Mouse (Mus musculus) CH12.LX (cell line): ENCODE results near the gene Klf5. TPM values are rescaled to one million over a fixed set of nuclear protein-coding genes. Genes with fewer than 3 reads are reported as not detected.

Source experiments
- DNase-seq: peaks from one replicate; pipeline ENCODE4 v3.0.0-alpha.2; 2013; ENCODE audit errors: extremely low read depth
- H3K27ac ChIP-seq: 2 replicates; pipeline ENCODE4 v1.5.1; 2012; ENCODE audit warnings: low read depth, mild to moderate bottlenecking, control low read depth, moderate library complexity; ENCODE audit not compliant: insufficient read depth
- H3K27me3 ChIP-seq: replicated peaks from 2 replicates; pipeline ENCODE3; 2012; ENCODE audit warnings: inconsistent platforms
- H3K36me3 ChIP-seq, 2 experiments: replicated peaks in 1 of 2; 2 replicates each; pipeline versions ENCODE3 to v1.6.1; 2012; ENCODE audit warnings: inconsistent platforms in 1 of 2, low read length in 1 of 2, mild to moderate bottlenecking in 1 of 2, mixed read lengths in 1 of 2, moderate library complexity in 1 of 2; ENCODE audit not compliant: control insufficient read depth in 1 of 2, insufficient read depth in 1 of 2
- H3K4me1 ChIP-seq, 2 experiments: 2 replicates each; pipeline ENCODE4 v1.6.1; 2012; ENCODE audit warnings: inconsistent platforms in 1 of 2, moderate library complexity in 1 of 2; ENCODE audit not compliant: insufficient read depth in 2 of 2, control insufficient read depth in 1 of 2
- H3K4me2 ChIP-seq: 2 replicates; pipeline ENCODE4 v1.6.1; 2012; ENCODE audit warnings: low read depth, mild to moderate bottlenecking, control low read depth; ENCODE audit not compliant: poor library complexity, insufficient read depth, severe bottlenecking
- H3K4me3 ChIP-seq, 3 experiments: fragments of 150-350 bp in 1 of 3; sonication (generic) in 1 of 3; replicated peaks in 1 of 3; 2 replicates each; pipeline versions ENCODE3 to v1.5.1; 2011 to 2012; ENCODE audit warnings: low read depth in 2 of 3, low read length in 2 of 3, mild to moderate bottlenecking in 2 of 3, moderate library complexity in 2 of 3, control low read depth in 1 of 3, improper control_type of control experiment in 1 of 3, inconsistent platforms in 1 of 3, mixed read lengths in 1 of 3; ENCODE audit not compliant: poor library complexity in 1 of 3
- H3K79me2 ChIP-seq: replicated peaks from 2 replicates; pipeline ENCODE4 v1.6.1; 2012; ENCODE audit warnings: mild to moderate bottlenecking, moderate library complexity; ENCODE audit not compliant: control insufficient read depth, poor library complexity, insufficient read depth, severe bottlenecking; ENCODE audit errors: extremely low read depth
- H3K9ac ChIP-seq: 2 replicates; pipeline ENCODE4 v1.6.1; 2012; ENCODE audit warnings: low read depth, mild to moderate bottlenecking, control low read depth, moderate library complexity; ENCODE audit not compliant: insufficient read depth
- H3K9me3 ChIP-seq: replicated peaks from 2 replicates; pipeline ENCODE3; 2012; ENCODE audit warnings: low read length, inconsistent platforms, mixed read lengths
- BHLHE40 ChIP-seq: IDR thresholded peaks from 2 replicates; pipeline ENCODE4 v1.6.1; 2011; ENCODE audit warnings: mild to moderate bottlenecking, low read depth, low read length, improper control_type of control experiment
- CHD1 ChIP-seq: IDR thresholded peaks from 2 replicates; pipeline ENCODE4 v1.6.1; 2012; ENCODE audit warnings: low read depth, low read length, improper control_type of control experiment, inconsistent platforms
- CTCF ChIP-seq, 2 experiments: IDR thresholded peaks in 1 of 2; conservative IDR thresholded peaks in 1 of 2; 2 replicates each; pipeline ENCODE4 v1.5.1; 2011 to 2012; ENCODE audit warnings: low read depth in 2 of 2, low read length in 2 of 2, improper control_type of control experiment in 1 of 2, inconsistent platforms in 1 of 2, mild to moderate bottlenecking in 1 of 2, moderate library complexity in 1 of 2
- ELF1 ChIP-seq: IDR thresholded peaks from 2 replicates; pipeline ENCODE4 v1.6.1; 2014; ENCODE audit warnings: low read depth, mild to moderate bottlenecking, inconsistent platforms, low read length, improper control_type of control experiment
- HCFC1 ChIP-seq: IDR thresholded peaks from 2 replicates; pipeline ENCODE4 v1.6.1; 2012; ENCODE audit warnings: low read depth, mild to moderate bottlenecking, inconsistent platforms, low read length, improper control_type of control experiment
- IRF4 ChIP-seq: IDR thresholded peaks from 2 replicates; pipeline ENCODE4 v1.6.1; 2014; ENCODE audit warnings: low read depth, mild to moderate bottlenecking, inconsistent platforms, low read length, improper control_type of control experiment
- JUND ChIP-seq: conservative IDR thresholded peaks from 2 replicates; pipeline ENCODE4 v1.6.1; 2011; ENCODE audit warnings: low read depth, low read length, improper control_type of control experiment
- MAFK ChIP-seq: IDR thresholded peaks from 2 replicates; pipeline ENCODE4 v1.6.1; 2011; ENCODE audit warnings: low read length, improper control_type of control experiment; ENCODE audit not compliant: insufficient replicate concordance
- MAZ ChIP-seq: IDR thresholded peaks from 2 replicates; pipeline ENCODE4 v1.6.1; 2012; ENCODE audit warnings: low read depth, mild to moderate bottlenecking, inconsistent platforms, low read length, improper control_type of control experiment, moderate library complexity
- MYC ChIP-seq: IDR thresholded peaks from 2 replicates; pipeline ENCODE4 v1.6.1; 2011; ENCODE audit warnings: low read depth, mild to moderate bottlenecking, improper control_type of control experiment, low read length
- NELFE ChIP-seq: IDR thresholded peaks from 2 replicates; pipeline ENCODE4 v1.6.1; 2011; ENCODE audit warnings: low read depth, low read length, improper control_type of control experiment
- PAX5 ChIP-seq: IDR thresholded peaks from 2 replicates; pipeline ENCODE4 v1.6.1; 2012; ENCODE audit warnings: low read length, inconsistent platforms, mixed read lengths
- POLR2A ChIP-seq: IDR thresholded peaks from 2 replicates; pipeline ENCODE4 v1.6.1; 2011; ENCODE audit warnings: low read depth, mild to moderate bottlenecking, improper control_type of control experiment, low read length
- TCF12 ChIP-seq: IDR thresholded peaks from 2 replicates; pipeline ENCODE4 v1.6.1; 2014; ENCODE audit warnings: low read depth, mild to moderate bottlenecking, inconsistent platforms, low read length, improper control_type of control experiment
- UBTF ChIP-seq: IDR thresholded peaks from 2 replicates; pipeline ENCODE4 v1.6.1; 2012; ENCODE audit warnings: low read depth, mild to moderate bottlenecking, inconsistent platforms, low read length, improper control_type of control experiment, moderate library complexity
- USF2 ChIP-seq: conservative IDR thresholded peaks from 2 replicates; pipeline ENCODE4 v1.6.1; 2011; ENCODE audit warnings: low read depth, low read length, improper control_type of control experiment
- dilution Hi-C: fragments of 300-500 bp; cut with MboI; formaldehyde crosslinking; loops from 2 replicates; pipeline ENCODE4 v1.14.3; 2020; ENCODE audit warnings: low sequenced_read_pairs; ENCODE audit not compliant: extremely low pct_unique_long_range_greater_than_20kb, extremely low pct_ligation_motif_present
- in situ Hi-C: fragments of 300-500 bp; cut with MboI; formaldehyde crosslinking; loops from 3 replicates; pipeline ENCODE4 v1.14.3; 2019; ENCODE audit warnings: low sequenced_read_pairs, low pct_ligation_motif_present, low pct_unique_long_range_greater_than_20kb, mixed read lengths
- polyA plus RNA-seq: library from polyadenylated mRNA; unstranded; fragments of >175 nt; gene quantifications from 2 replicates; pipeline ENCODE4 v1.2.1, GENCODE M21; 2012; ENCODE audit warnings: low read depth; ENCODE audit not compliant: insufficient read length
- total RNA-seq, 2 experiments: library from RNA; depleted of rRNA; stranded (reverse); fragments of 300-350 nt in 1 of 2; fragments of >200 nt in 1 of 2; gene quantifications; 2 replicates each; pipeline ENCODE4 v1.2.3; 2012 to 2014

Klf5 gene
- total and polyA plus RNA-seq, 3 experiments = 0.08 TPM; not detected in 2

DNA sequence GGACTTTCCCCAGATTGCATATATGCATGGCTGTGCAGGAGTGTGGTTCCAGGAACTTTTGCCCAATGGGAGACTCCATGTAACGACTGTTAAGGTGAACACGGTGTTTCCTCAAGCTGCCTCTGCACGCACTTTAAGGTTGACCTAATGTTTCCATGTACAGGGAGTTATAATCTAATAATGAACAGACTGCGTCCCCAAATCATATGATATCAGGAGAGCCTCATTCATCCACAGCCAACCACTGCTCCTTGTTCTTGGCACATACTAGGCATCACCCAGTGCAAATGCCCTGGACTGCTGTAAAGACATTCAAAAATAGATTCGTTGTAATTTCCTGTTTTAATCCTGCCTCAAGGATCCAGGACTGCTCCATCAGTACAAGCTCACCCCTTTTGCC is 64.5 kb downstream of the Klf5 start:
- no peaks in the 10 kb centered on the region for H3K27me3 ChIP-seq
- dilution Hi-C loops = no loop called here

DNA sequence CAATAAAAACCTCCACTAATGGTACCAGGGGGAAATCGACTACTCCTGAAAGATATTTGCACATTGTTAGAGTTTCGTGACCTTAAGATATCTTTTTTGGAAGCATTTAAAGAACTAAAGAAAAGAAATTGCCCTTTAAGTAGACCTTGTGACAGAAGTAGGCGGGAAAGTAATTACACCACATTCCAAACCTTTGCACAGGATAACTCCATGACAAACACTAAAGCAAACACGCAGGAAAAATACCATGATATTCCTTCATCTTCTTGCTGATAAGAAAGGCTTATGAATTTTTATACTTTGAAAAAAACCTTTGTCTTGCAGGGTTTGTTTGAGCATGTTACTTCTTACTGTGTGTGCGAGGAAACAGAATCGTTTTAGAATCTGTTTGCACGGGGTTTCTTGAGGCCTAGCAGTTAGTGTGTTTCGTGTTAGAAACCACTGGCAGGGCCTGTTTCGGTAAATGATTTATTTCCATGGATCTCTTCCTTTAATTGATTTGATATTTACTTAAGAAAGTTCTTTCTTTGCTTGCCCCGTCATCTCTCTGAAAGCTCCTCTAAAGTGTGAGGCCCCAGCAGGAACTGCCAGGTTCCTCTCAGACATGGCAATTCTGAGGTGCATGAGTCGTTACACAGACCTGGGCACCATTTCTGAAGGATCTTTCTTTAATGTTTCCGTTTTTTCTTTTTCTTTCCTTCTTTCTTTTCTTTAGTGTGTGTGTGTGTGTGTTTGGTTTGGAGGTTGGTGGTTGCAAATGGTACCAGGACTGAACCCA is 65.7 kb downstream of the Klf5 start:
- Histone ChIP-seq H3K4me2 (no peak overlapping the region), H3K79me2 (no peaks in the 10 kb centered on the region), H3K9me3 (no peaks in the 10 kb centered on the region), H3K27ac (no peak overlapping the region), H3K4me3 (no peak overlapping the region), H3K9ac (no peak overlapping the region), H3K4me1 (no peaks in the 10 kb centered on the region), H3K36me3 (no peaks in the 10 kb centered on the region), H3K27me3 (no peaks in the 10 kb centered on the region)
- dilution Hi-C loops = no loop called here
- no peak for DNase-seq
- TF ChIP-seq HCFC1 = no peak
- TF ChIP-seq CTCF (conservative IDR thresholded peaks at IDR 0.05 in 1 of 2, IDR thresholded peaks at IDR 0.05 in 1 of 2; ENCODE audit: low read depth in 2 of 2, low read length in 2 of 2) = no peak
- no peak for TF ChIP-seq MYC
- in situ Hi-C loops = no loop called here

More for the DNA sequence above, 64.5 kb downstream of the Klf5 start:
- no peaks in the 10 kb centered on the region for H3K79me2 ChIP-seq
- no peak overlapping the region for H3K9ac ChIP-seq
- TF ChIP-seq HCFC1 = no peak
- no peak for TF ChIP-seq IRF4
- TF ChIP-seq NELFE = no peak
- TF ChIP-seq JUND = no peak
- no peak for TF ChIP-seq MAZ
- no peak for TF ChIP-seq POLR2A
- no peak for TF ChIP-seq ELF1
- TF ChIP-seq PAX5 = no peak
- TF ChIP-seq MAFK = no peak
- no peak for TF ChIP-seq CHD1
- TF ChIP-seq MYC = no peak
- no peak for TF ChIP-seq UBTF
- no peak for TF ChIP-seq USF2
- TF ChIP-seq TCF12 = no peak
- TF ChIP-seq BHLHE40 = no peak
- in situ Hi-C loops = no loop called here
- no peaks in the 10 kb centered on the region for H3K36me3 ChIP-seq
- no peaks in the 10 kb centered on the region for H3K9me3 ChIP-seq
- no peak for DNase-seq
- H3K27ac ChIP-seq = no peak overlapping the region
- H3K4me2 ChIP-seq = no peak overlapping the region
- H3K4me3 ChIP-seq = no peak overlapping the region
- no peaks in the 10 kb centered on the region for H3K4me1 ChIP-seq

Other genes starting within 250 kb of the Klf5 start
- gene Pibf1, start 199.3 kb upstream of the Klf5 start, total RNA-seq (2012; rRNA removed) = 13.9 and 17.7 TPM in 2 replicates
- 24.7 and 29.2 TPM in 2 replicates for gene Pibf1, start 199.3 kb upstream of the Klf5 start, total RNA-seq (2014; rRNA removed)
- 11.8 and 12.8 TPM in 2 replicates for gene Pibf1, start 199.3 kb upstream of the Klf5 start, polyA plus RNA-seq
- 33.9 and 47.4 TPM in 2 replicates for gene Dis3, start 198.9 kb upstream of the Klf5 start, total RNA-seq (2012; rRNA removed)
- 69.4 and 78.5 TPM in 2 replicates for gene Dis3, start 198.9 kb upstream of the Klf5 start, total RNA-seq (2014; rRNA removed)
- 92.6 and 98.9 TPM in 2 replicates for gene Dis3, start 198.9 kb upstream of the Klf5 start, polyA plus RNA-seq